Mouse (Mus musculus) erythroid progenitor cell, adult 5-6 weeks (primary cell): ENCODE measurements around the gene Vmn2r49. TPM values are rescaled to one million over a fixed set of nuclear protein-coding genes. Genes with fewer than 3 reads are reported as not detected.
"Not testable (repeated sequence)": the region's sequence is repeated elsewhere in the genome, so short reads cannot be mapped to it uniquely, and the experiment has no call there.

Source experiments
- ATAC-seq: replicated peaks from 2 replicates; pipeline ENCODE4 v1.8.0; 2016; ENCODE audit warnings: moderate number of reproducible peaks, mild to moderate bottlenecking, moderate TSS enrichment, inconsistent platforms; ENCODE audit not compliant: poor library complexity, low FRiP score, severe bottlenecking
- total RNA-seq, 2 experiments: library from RNA; stranded (forward) in 1 of 2; stranded (reverse) in 1 of 2; fragments of 150-400 nt in 1 of 2; fragments of 186-747, 209-891 nt in 1 of 2; gene quantifications; 2 replicates each; pipeline versions ENCODE4 v1.2.3 to v1.2.4; 2015 to 2017; ENCODE audit warnings: low replicate concordance in 2 of 2

The Vmn2r49 gene
- total RNA-seq (2015; ENCODE audit: low replicate concordance) (not detected in 2 replicates), total RNA-seq (2017; ENCODE audit: low replicate concordance) (not detected in 2 replicates)

DNA sequence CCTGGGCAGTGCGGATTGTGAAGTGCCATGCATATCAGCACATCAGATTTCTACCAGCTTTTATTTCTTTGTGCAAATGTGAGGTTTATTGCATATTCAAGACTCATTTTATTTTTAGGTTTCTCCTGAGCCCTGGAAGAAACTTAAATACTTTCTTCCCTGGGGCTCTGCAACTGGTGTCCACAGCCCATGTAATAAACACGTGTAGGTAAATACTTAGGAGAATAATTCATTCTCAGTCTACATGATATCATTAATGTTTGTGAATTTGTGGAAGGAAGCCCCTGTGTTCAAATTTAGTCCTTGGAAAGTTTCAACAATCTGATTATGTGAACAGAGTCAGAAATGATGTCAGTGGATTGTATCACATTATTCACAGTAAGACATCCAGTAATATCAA lies at the start of gene Vmn2r49:
TSS of gene Vmn2r49 (minus strand) at position 101 of the 400 bp plus-strand sequence.
- ATAC-seq = not testable (repeated sequence)

DNA sequence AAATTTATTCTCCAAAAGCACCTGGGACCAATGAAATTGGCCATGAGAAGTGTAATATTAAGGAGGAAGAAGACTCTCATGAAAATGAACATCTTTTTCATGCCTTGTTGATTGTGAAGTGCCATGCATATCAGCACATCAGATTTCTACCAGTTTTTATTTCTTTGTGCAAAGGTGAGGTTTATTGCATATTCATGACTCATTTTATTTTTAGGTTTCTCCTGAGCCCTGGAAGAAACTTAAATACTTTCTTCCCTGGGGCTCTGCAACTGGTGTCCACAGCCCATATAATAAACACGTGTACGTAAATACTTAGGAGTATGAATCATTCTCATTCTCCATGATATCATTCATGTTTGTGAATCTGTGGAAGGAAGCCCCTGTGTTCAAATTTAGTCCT lies 38.6 kb downstream of the Vmn2r49 start, which contains the start of gene Vmn2r48:
TSS of gene Vmn2r48 (minus strand) at position 101 of the 400 bp plus-strand sequence.
- ATAC-seq = not testable (repeated sequence)

Other genes with a start within 250 kb of the Vmn2r49 start
- gene Vmn2r46, start 221.7 kb downstream of the Vmn2r49 start, total RNA-seq (2015; ENCODE audit: low replicate concordance) = not detected in 2 replicates
- not detected in 2 replicates for gene Vmn2r46, start 221.7 kb downstream of the Vmn2r49 start, total RNA-seq (2017; ENCODE audit: low replicate concordance)
- gene Vmn2r47, start 150.9 kb downstream of the Vmn2r49 start, total RNA-seq (2015; ENCODE audit: low replicate concordance) = not detected in 2 replicates
- gene Vmn2r47, start 150.9 kb downstream of the Vmn2r49 start, total RNA-seq (2017; ENCODE audit: low replicate concordance) = not detected in 2 replicates
- gene Vmn2r48, start 38.7 kb downstream of the Vmn2r49 start, total RNA-seq (2015; ENCODE audit: low replicate concordance) = not detected in 2 replicates
- not detected in 2 replicates for gene Vmn2r48, start 38.7 kb downstream of the Vmn2r49 start, total RNA-seq (2017; ENCODE audit: low replicate concordance)
- not detected in 2 replicates for gene Vmn2r50, start 61.0 kb upstream of the Vmn2r49 start, total RNA-seq (2015; ENCODE audit: low replicate concordance)
- not detected in 2 replicates for gene Vmn2r50, start 61.0 kb upstream of the Vmn2r49 start, total RNA-seq (2017; ENCODE audit: low replicate concordance)
- not detected in 2 replicates for gene Vmn2r51, start 113.5 kb upstream of the Vmn2r49 start, total RNA-seq (2015; ENCODE audit: low replicate concordance)
- not detected in 2 replicates for gene Vmn2r51, start 113.5 kb upstream of the Vmn2r49 start, total RNA-seq (2017; ENCODE audit: low replicate concordance)
- gene Vmn2r52, start 184.3 kb upstream of the Vmn2r49 start, total RNA-seq (2015; ENCODE audit: low replicate concordance) = not detected in 2 replicates
- not detected in 2 replicates for gene Vmn2r52, start 184.3 kb upstream of the Vmn2r49 start, total RNA-seq (2017; ENCODE audit: low replicate concordance)